Mouse (Mus musculus): ENCODE data around the gene Tldc2. TPM values are rescaled to one million over a fixed set of nuclear protein-coding genes. Genes with fewer than 3 reads are reported as not detected.

Tldc2 gene
- polyA plus RNA-seq, 1 experiment from 2014 or later: 0.38 TPM

- Histone ChIP-seq H3K4me2 (replicated peaks; ENCODE audit: low read depth, low read length) (no peak overlapping the region), H3K36me3 (ENCODE audit: control insufficient read depth, insufficient read depth, low read length) (no peaks in the 10 kb centered on the region), H3K9ac (ENCODE audit: low read depth, low read length) (no peak overlapping the region), H3K9me3 (ENCODE audit: control insufficient read depth, low read length) (0 out of 2 replicates have a peak, but pooled peaks cover 3% of the 10 kb centered on the region), H3K27ac (ENCODE audit: low read depth, low read length) (no peak overlapping the region), H3K27me3 (ENCODE audit: control insufficient read depth, insufficient read depth, low read length) (no peaks in the 10 kb centered on the region), H3K4me1 (ENCODE audit: control insufficient read depth, insufficient read depth, low read length) (no peaks in the 10 kb centered on the region; the same call in 1 of the 2 replicates), H3K4me3 (ENCODE audit: low read length) (no peak overlapping the region)
- 76% methylated on average over 5 of the region's 5 CpGs for WGBS
- ATAC-seq (ENCODE audit: low FRiP score, low TSS enrichment): no peak
Measured at GRCm38 (mm10) chr2:157138808-157139207, 52.0 kb downstream of the Tldc2 start.

GRCm38 (mm10) chr2:157139251-157139802 is 52.5 kb downstream of the Tldc2 start:
- 0 out of 2 replicates have a peak, but pooled peaks cover 3% of the 10 kb centered on the region for H3K9me3 ChIP-seq (ENCODE audit: control insufficient read depth, low read length)
- ATAC-seq (ENCODE audit: low FRiP score, low TSS enrichment): no peak
- no peaks in the 10 kb centered on the region for H3K36me3 ChIP-seq (ENCODE audit: control insufficient read depth, insufficient read depth, low read length)
- no peaks in the 10 kb centered on the region for H3K27me3 ChIP-seq (ENCODE audit: control insufficient read depth, insufficient read depth, low read length)
- H3K4me2 ChIP-seq (replicated peaks; ENCODE audit: low read depth, low read length): no peak overlapping the region
- no peak overlapping the region for H3K4me3 ChIP-seq (ENCODE audit: low read length)
- H3K9ac ChIP-seq (ENCODE audit: low read depth, low read length): no peak overlapping the region
- H3K4me1 ChIP-seq (ENCODE audit: control insufficient read depth, insufficient read depth, low read length): no peaks in the 10 kb centered on the region; the same call in 1 of the 2 replicates
- H3K27ac ChIP-seq (ENCODE audit: low read depth, low read length): no peak overlapping the region
- WGBS: 94% methylated on average over 5 of the region's 5 CpGs

- H3K9ac ChIP-seq (ENCODE audit: low read depth, low read length): no peak overlapping the region
- peaks cover 10% of the 10 kb centered on the region; the same call in 1 of the 2 replicates for H3K36me3 ChIP-seq (ENCODE audit: control insufficient read depth, insufficient read depth, low read length)
- H3K9me3 ChIP-seq (ENCODE audit: control insufficient read depth, low read length): 0 out of 2 replicates have a peak, but pooled peaks cover 3% of the 10 kb centered on the region
- no peak overlapping the region for H3K4me2 ChIP-seq (replicated peaks; ENCODE audit: low read depth, low read length)
- H3K4me1 ChIP-seq (ENCODE audit: control insufficient read depth, insufficient read depth, low read length): no peaks in the 10 kb centered on the region
- H3K27ac ChIP-seq (ENCODE audit: low read depth, low read length): no peak overlapping the region
- 88% methylated on average over 4 of the region's 4 CpGs for WGBS
- ATAC-seq (ENCODE audit: low FRiP score, low TSS enrichment): no peak
- H3K27me3 ChIP-seq (ENCODE audit: control insufficient read depth, insufficient read depth, low read length): no peaks in the 10 kb centered on the region
- no peak overlapping the region for H3K4me3 ChIP-seq (ENCODE audit: low read length)
Measured at GRCm38 (mm10) chr2:157141962-157142361, 55.1 kb downstream of the Tldc2 start.

- H3K4me1 ChIP-seq (ENCODE audit: control insufficient read depth, insufficient read depth, low read length): no peaks in the 10 kb centered on the region
- no peak overlapping the region for H3K27ac ChIP-seq (ENCODE audit: low read depth, low read length)
- peaks cover 24% of the 10 kb centered on the region for H3K36me3 ChIP-seq (ENCODE audit: control insufficient read depth, insufficient read depth, low read length)
- no peak overlapping the region for H3K4me2 ChIP-seq (replicated peaks; ENCODE audit: low read depth, low read length)
- no peak for ATAC-seq (ENCODE audit: low FRiP score, low TSS enrichment)
- no peak overlapping the region for H3K9ac ChIP-seq (ENCODE audit: low read depth, low read length)
- H3K27me3 ChIP-seq (ENCODE audit: control insufficient read depth, insufficient read depth, low read length): no peaks in the 10 kb centered on the region
- 72% methylated on average over 5 of the region's 5 CpGs for WGBS
- H3K9me3 ChIP-seq (ENCODE audit: control insufficient read depth, low read length): 0 out of 2 replicates have a peak, but pooled peaks cover 3% of the 10 kb centered on the region
- H3K4me3 ChIP-seq (ENCODE audit: low read length): no peak overlapping the region
Measured at GRCm38 (mm10) chr2:157144132-157144531, 57.3 kb downstream of the Tldc2 start.

- Histone ChIP-seq H3K4me2 (replicated peaks; ENCODE audit: low read depth, low read length) (no peak overlapping the region), H3K27ac (ENCODE audit: low read depth, low read length) (no peak overlapping the region), H3K9ac (ENCODE audit: low read depth, low read length) (no peak overlapping the region), H3K27me3 (ENCODE audit: control insufficient read depth, insufficient read depth, low read length) (no peaks in the 10 kb centered on the region), H3K36me3 (ENCODE audit: control insufficient read depth, insufficient read depth, low read length) (peaks cover 35% of the 10 kb centered on the region), H3K9me3 (ENCODE audit: control insufficient read depth, low read length) (no peaks in the 10 kb centered on the region), H3K4me3 (ENCODE audit: low read length) (no peak overlapping the region), H3K4me1 (ENCODE audit: control insufficient read depth, insufficient read depth, low read length) (no peaks in the 10 kb centered on the region)
- ATAC-seq (ENCODE audit: low FRiP score, low TSS enrichment): no peak
- WGBS: 83% methylated on average over 1 of the region's 1 CpGs
Measured at GRCm38 (mm10) chr2:157145173-157145572, 58.3 kb downstream of the Tldc2 start.

Other genes starting within 250 kb of the Tldc2 start
- gene Tgif2, start 247.0 kb upstream of the Tldc2 start, polyA plus RNA-seq (2014; fragmentation: Nextera tagmentation; extraction: Ambion mirVana): 67.8 and 78.1 TPM in 2 replicates
- 6.4 and 7.4 TPM in 2 replicates for gene 4930518I15Rik, start 229.1 kb upstream of the Tldc2 start, polyA plus RNA-seq (2014; fragmentation: Nextera tagmentation; extraction: Ambion mirVana)
- gene Rab5if, start 223.9 kb upstream of the Tldc2 start, polyA plus RNA-seq (2014; fragmentation: Nextera tagmentation; extraction: Ambion mirVana): 199 and 227 TPM in 2 replicates
- 0.23 and 0.24 TPM in 2 replicates for gene Sla2, start 199.9 kb upstream of the Tldc2 start, polyA plus RNA-seq (2014; fragmentation: Nextera tagmentation; extraction: Ambion mirVana)
- gene Ndrg3, start 95.0 kb upstream of the Tldc2 start, polyA plus RNA-seq (2014; fragmentation: Nextera tagmentation; extraction: Ambion mirVana): 31.9 and 44.1 TPM in 2 replicates
- 30.8 and 43.8 TPM in 2 replicates for gene Dsn1, start 79.9 kb upstream of the Tldc2 start, polyA plus RNA-seq (2014; fragmentation: Nextera tagmentation; extraction: Ambion mirVana)
- gene Soga1, start 7.8 kb upstream of the Tldc2 start, polyA plus RNA-seq (2014; fragmentation: Nextera tagmentation; extraction: Ambion mirVana): 6.3 and 6.4 TPM in 2 replicates
- 30.5 and 32.7 TPM in 2 replicates for gene Samhd1, start 48.2 kb downstream of the Tldc2 start, polyA plus RNA-seq (2014; fragmentation: Nextera tagmentation; extraction: Ambion mirVana)
- 26.7 and 29.7 TPM in 2 replicates for gene Rbl1, start 117.5 kb downstream of the Tldc2 start, polyA plus RNA-seq (2014; fragmentation: Nextera tagmentation; extraction: Ambion mirVana)
- 202 and 311 TPM in 2 replicates for gene Rpn2, start 192.0 kb downstream of the Tldc2 start, polyA plus RNA-seq (2014; fragmentation: Nextera tagmentation; extraction: Ambion mirVana)
- gene Mroh8, start 192.5 kb downstream of the Tldc2 start, polyA plus RNA-seq (2014; fragmentation: Nextera tagmentation; extraction: Ambion mirVana): 0.26 and 0.89 TPM in 2 replicates